Mouse (Mus musculus) myocyte (in vitro differentiated cells): Measurements from ENCODE around the gene Ypel3.

Source experiments
- MAX ChIP-seq: IDR thresholded peaks from one replicate; pipeline ENCODE4 v1.6.1; 2011; ENCODE audit warnings: low read depth, mild to moderate bottlenecking, control low read depth
- POLR2A ChIP-seq: IDR thresholded peaks from one replicate; pipeline ENCODE4 v1.6.1; 2011; ENCODE audit warnings: low read depth, mild to moderate bottlenecking, control low read depth, moderate library complexity; ENCODE audit not compliant: insufficient read length
- TCF3 ChIP-seq: IDR thresholded peaks from one replicate; pipeline ENCODE4 v1.6.1; 2011; ENCODE audit warnings: low read depth, control low read depth; ENCODE audit not compliant: insufficient read length

DNA sequence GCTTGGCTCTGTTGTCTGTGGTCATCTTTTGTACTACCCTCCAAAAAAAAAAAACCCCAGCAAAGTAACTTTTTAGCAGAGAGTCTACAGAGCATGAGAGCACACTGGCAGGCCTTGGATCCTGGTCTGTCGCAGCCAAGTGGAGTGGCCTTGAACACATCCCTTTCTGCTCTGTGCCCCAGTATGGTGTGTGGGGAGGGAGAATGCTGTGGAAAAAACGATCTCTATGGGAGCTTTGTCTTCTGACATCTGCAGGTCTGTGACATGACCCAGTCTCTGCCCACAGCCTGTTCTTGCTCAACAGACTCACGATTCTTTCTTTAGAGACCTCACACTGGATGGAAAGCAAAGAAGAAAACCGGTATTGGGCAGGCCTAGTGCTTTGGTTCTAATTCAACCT is 15.8 kb upstream of the Ypel3 start:
- no peak for TF ChIP-seq POLR2A
- no peak for TF ChIP-seq MAX
- TF ChIP-seq TCF3, result no peak
